Mouse (Mus musculus) limb, embryonic 11.5 days (tissue): ENCODE data around the gene Xylt1. TPM values are rescaled to one million over a fixed set of nuclear protein-coding genes. Genes with fewer than 3 reads are reported as not detected.

ENCODE experiments used
- ATAC-seq: fragments of 200-750 bp; cut with Nextera tagmentation; 2 replicates; pipeline ENCODE4 v1.8.0; 2017; ENCODE audit warnings: low read depth; ENCODE audit not compliant: insufficient number of reproducible peaks, low FRiP score, low TSS enrichment
- DNase-seq: peaks from one replicate; pipeline ENCODE4 v3.0.0-alpha.2; 2015; ENCODE audit warnings: low spot score
- H3K27ac ChIP-seq: fragments of 300-500 bp; sonication (generic); replicated peaks from 2 replicates; pipeline ENCODE4 v1.5.1; 2014; ENCODE audit warnings: low read depth, mild to moderate bottlenecking, low read length
- H3K27me3 ChIP-seq: fragments of 300-500 bp; sonication (generic); 2 replicates; pipeline ENCODE4 v1.6.1; 2014; ENCODE audit warnings: mild to moderate bottlenecking, low read length, mixed read lengths; ENCODE audit not compliant: control insufficient read depth, insufficient read depth
- H3K36me3 ChIP-seq: fragments of 300-500 bp; sonication (generic); 2 replicates; pipeline ENCODE4 v1.6.1; 2014; ENCODE audit warnings: mild to moderate bottlenecking, low read length, moderate library complexity, mixed read lengths; ENCODE audit not compliant: control insufficient read depth, insufficient read depth
- H3K4me1 ChIP-seq: fragments of 300-500 bp; sonication (generic); 2 replicates; pipeline ENCODE4 v1.6.1; 2014; ENCODE audit warnings: low read length, mixed read lengths; ENCODE audit not compliant: control insufficient read depth, insufficient read depth
- H3K4me2 ChIP-seq: fragments of 300-500 bp; sonication (generic); 2 replicates; pipeline ENCODE4 v1.6.1; 2014; ENCODE audit warnings: low read depth, mild to moderate bottlenecking, moderate library complexity; ENCODE audit not compliant: severe bottlenecking
- H3K4me3 ChIP-seq: fragments of 300-500 bp; sonication (generic); 2 replicates; pipeline ENCODE4 v1.5.1; 2014; ENCODE audit warnings: low read depth, low read length
- H3K9ac ChIP-seq: fragments of 300-500 bp; sonication (generic); 2 replicates; pipeline ENCODE4 v1.6.1; 2014; ENCODE audit warnings: mild to moderate bottlenecking, low read length
- H3K9me3 ChIP-seq: fragments of 300-500 bp; sonication (generic); 2 replicates; pipeline ENCODE4 v1.6.1; 2016; ENCODE audit warnings: low read length; ENCODE audit not compliant: control insufficient read depth
- WGBS: fragments of 180-500 bp; shearing (Covaris S2); extraction: QIAGEN DNeasy Blood & Tissue Kit; methylation state at CpG from one replicate; pipeline ENCODE4 v1.1.7; 2014; 5-methylcytosine and 5-hydroxymethylcytosine counted together
- polyA plus RNA-seq: library from polyadenylated mRNA; unstranded; fragments of >200 nt; fragmentation: Nextera tagmentation; extraction: Ambion mirVana; gene quantifications from 2 replicates; pipeline ENCODE4 v1.2.1, GENCODE M21; 2014

Xylt1 gene
- polyA plus RNA-seq, 1 experiment from 2014 or later, result 1.4 TPM

DNA sequence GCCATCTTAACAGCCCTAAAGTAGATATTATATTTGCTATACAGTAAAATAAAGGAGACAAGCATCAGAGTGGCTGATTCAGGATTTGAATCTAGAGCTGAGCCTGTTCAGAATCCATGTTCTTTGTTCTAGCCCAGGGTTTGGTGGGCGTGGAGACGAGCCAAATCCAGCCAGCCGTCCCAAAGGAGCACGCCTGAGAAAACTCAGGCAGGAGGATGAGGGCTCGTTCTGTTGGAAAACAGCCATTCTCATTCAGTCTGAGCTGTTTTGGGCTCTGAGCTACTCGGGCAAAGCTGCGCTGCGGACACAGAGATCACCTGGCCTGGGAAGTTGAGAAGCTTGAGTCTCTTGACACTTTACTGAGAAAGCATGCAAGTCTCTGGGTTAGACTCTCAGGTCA lies 115.0 kb downstream of the Xylt1 start:
- H3K27ac ChIP-seq, result no peak overlapping the region
- no peak overlapping the region for H3K9ac ChIP-seq
- no peaks in the 10 kb centered on the region for H3K9me3 ChIP-seq
- no peak overlapping the region for H3K4me2 ChIP-seq
- no peak overlapping the region for H3K4me3 ChIP-seq
- ATAC-seq, result no peak
- DNase-seq, result no peak
- H3K27me3 ChIP-seq, result no peaks in the 10 kb centered on the region
- WGBS, result 93% methylated on average over 8 of the region's 8 CpGs
- no peaks in the 10 kb centered on the region for H3K4me1 ChIP-seq
- no peaks in the 10 kb centered on the region for H3K36me3 ChIP-seq

DNA sequence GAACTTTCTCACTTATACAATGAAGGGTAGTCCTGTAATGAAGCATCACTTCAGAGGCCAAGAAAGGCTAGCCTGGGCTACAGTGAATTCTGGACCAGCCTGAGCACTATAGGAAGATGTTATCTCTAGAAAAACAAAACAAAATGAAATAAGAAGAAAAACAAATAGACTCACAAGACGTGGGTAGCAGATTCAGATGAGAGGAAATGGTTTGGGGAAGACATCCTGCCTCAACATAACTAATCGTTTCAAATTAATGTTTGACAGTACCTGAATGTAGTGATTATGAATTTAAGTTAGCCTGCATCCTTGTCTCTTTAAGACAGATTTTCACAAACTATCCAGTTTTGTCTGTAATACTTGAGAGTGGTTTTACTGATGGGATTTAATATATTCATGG lies 117.4 kb downstream of the Xylt1 start:
- H3K27me3 ChIP-seq, result no peaks in the 10 kb centered on the region
- H3K36me3 ChIP-seq, result no peaks in the 10 kb centered on the region
- H3K9ac ChIP-seq, result no peak overlapping the region
- DNase-seq (no peak), ATAC-seq (no peak)
- 77% methylated on average over 2 of the region's 2 CpGs for WGBS
- no peaks in the 10 kb centered on the region for H3K4me1 ChIP-seq
- H3K4me2 ChIP-seq, result no peak overlapping the region
- no peak overlapping the region for H3K4me3 ChIP-seq
- H3K27ac ChIP-seq, result no peak overlapping the region
- no peaks in the 10 kb centered on the region for H3K9me3 ChIP-seq

DNA sequence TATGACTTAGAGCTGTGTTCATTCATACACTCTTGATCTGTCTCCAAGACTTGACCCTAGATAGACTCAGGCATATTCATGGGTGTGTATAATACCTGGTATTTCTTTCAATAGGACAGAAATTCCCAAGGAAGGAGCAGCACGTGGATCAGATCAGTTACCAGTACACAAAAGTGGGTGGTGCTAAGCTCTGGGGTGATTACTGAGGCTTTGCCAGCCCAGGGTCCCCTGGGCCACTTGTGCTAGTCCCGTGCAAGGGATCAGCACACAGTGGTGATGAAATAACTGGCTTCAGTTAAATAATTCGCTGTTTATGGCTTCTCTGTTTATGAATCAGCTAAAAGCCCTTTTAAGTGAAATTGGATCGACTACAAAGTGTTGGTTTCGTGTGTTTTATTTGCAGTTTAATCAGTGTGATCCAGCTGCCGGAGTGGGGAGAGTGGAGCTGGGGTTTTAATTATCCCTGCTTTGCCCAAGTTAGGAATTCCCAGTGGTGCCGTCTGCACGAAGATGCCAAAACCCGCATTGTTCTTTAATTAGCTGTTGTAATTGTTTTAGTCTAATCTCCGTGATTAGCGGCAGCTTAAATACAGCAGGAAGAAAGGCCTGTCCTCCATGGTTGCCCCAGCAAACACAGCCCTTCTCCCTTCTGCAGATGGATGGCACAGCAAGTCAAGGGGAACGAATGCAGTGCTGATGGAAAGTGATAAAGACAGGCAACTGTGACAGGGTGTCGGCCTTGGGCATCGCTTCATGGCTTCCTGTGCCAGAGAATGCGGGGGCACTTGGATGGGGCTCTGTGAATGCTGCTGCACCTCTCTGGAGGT lies 120.8 kb downstream of the Xylt1 start:
- ATAC-seq (no peak), DNase-seq (no peak)
- no peak overlapping the region for H3K27ac ChIP-seq
- H3K9me3 ChIP-seq, result no peaks in the 10 kb centered on the region
- H3K36me3 ChIP-seq, result no peaks in the 10 kb centered on the region
- no peaks in the 10 kb centered on the region for H3K4me1 ChIP-seq
- H3K27me3 ChIP-seq, result no peaks in the 10 kb centered on the region
- 74% methylated on average over 15 of the region's 15 CpGs for WGBS
- no peak overlapping the region for H3K9ac ChIP-seq
- no peak overlapping the region for H3K4me3 ChIP-seq
- no peak overlapping the region for H3K4me2 ChIP-seq

DNA sequence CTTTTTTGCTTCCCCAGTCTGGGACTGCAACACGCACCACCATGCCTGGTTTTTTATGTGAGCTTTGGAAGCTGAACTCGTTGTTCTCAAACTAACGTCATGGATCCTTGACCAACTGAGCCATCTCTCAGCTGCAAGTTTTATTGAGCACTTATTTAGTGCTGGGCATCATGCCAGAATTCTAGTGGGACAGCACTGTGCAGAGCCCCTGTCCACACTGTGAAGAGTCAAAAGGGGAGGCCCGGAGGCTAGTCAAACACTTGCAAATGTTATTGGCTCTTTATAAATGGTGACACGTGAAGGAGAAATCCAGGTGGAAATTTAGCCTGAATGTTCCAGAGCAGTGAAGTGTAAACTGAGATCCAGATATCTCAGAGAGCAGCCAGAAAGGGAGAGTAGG lies 121.6 kb downstream of the Xylt1 start:
- DNase-seq, result no peak
- H3K4me2 ChIP-seq, result no peak overlapping the region
- no peaks in the 10 kb centered on the region for H3K4me1 ChIP-seq
- ATAC-seq, result no peak
- H3K36me3 ChIP-seq, result no peaks in the 10 kb centered on the region
- H3K9ac ChIP-seq, result no peak overlapping the region
- no peak overlapping the region for H3K27ac ChIP-seq
- H3K27me3 ChIP-seq, result no peaks in the 10 kb centered on the region
- 88% methylated on average over 5 of the region's 5 CpGs for WGBS
- H3K9me3 ChIP-seq, result no peaks in the 10 kb centered on the region
- H3K4me3 ChIP-seq, result no peak overlapping the region

DNA sequence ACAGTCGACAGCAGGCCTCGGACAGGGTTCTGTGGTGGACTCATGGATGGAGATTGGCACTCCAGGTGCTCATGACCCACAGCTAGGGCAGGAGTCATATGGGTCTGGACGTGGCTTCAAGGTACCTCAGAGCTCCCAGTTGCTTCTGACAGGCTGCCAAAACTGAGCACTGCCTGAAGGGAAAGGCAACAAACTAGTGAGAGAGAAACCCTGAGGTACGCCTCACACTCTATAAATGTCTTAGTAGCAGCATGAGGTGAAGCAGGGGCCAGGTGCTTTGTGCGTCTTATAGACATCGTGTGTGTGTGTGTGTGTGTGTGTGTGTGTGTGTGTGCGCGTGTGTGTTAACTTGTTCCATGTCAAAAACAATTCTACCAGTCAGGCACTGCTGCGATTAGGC lies 122.9 kb downstream of the Xylt1 start:
- Histone ChIP-seq H3K27me3 (no peaks in the 10 kb centered on the region), H3K9me3 (no peaks in the 10 kb centered on the region), H3K27ac (no peak overlapping the region), H3K4me2 (no peak overlapping the region), H3K36me3 (no peaks in the 10 kb centered on the region), H3K9ac (no peak overlapping the region), H3K4me1 (no peaks in the 10 kb centered on the region), H3K4me3 (no peak overlapping the region)
- ATAC-seq (no peak), DNase-seq (no peak)
- WGBS, result 70% methylated on average over 9 of the region's 9 CpGs

DNA sequence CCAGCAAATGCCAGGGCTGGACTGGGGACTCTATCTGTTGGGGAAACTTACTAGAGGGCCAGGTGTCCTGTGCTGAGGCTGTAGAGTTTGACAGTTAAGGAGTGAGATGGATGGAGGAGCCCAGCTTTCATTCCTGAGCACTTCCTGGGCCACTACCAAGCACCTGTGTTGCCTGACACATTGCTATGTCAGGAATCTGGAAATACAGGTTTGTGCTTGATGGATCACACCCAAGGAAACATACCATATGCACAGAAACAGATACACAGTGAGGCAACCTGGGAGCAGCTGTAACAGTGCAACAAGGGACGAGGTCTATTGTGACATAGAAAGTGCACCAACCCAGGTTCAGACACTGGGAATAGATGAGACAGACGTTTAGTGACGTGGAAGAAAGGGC lies 125.0 kb downstream of the Xylt1 start:
- H3K4me3 ChIP-seq, result no peak overlapping the region
- DNase-seq (no peak), ATAC-seq (no peak)
- WGBS, result 85% methylated on average over 3 of the region's 3 CpGs
- H3K27ac ChIP-seq, result no peak overlapping the region
- H3K9me3 ChIP-seq, result no peaks in the 10 kb centered on the region
- no peak overlapping the region for H3K9ac ChIP-seq
- H3K27me3 ChIP-seq, result no peaks in the 10 kb centered on the region
- H3K36me3 ChIP-seq, result no peaks in the 10 kb centered on the region
- H3K4me1 ChIP-seq, result no peaks in the 10 kb centered on the region
- no peak overlapping the region for H3K4me2 ChIP-seq

DNA sequence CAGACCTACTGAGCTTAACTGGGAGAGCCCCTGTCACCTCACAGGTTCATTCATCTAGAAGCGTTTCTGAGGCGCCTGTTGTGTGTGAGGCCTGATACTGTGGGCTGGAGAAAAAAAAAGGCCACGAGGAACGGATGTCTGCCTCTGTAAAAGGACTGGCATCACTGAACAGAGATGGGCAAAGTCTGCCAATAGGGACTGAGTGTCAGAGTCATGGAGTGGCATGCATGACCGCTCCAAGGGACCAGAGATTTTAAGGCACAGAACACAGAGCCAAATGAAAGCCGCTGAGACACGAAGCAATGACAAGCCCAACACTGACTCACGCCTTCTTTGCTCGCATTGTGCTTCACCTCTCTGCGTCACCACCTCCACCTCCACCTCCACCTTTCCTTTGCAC lies 126.6 kb downstream of the Xylt1 start:
- ATAC-seq (no peak), DNase-seq (no peak)
- Histone ChIP-seq H3K4me3 (no peak overlapping the region), H3K4me1 (no peaks in the 10 kb centered on the region), H3K27ac (no peak overlapping the region), H3K9me3 (no peaks in the 10 kb centered on the region), H3K27me3 (no peaks in the 10 kb centered on the region), H3K9ac (no peak overlapping the region), H3K36me3 (no peaks in the 10 kb centered on the region), H3K4me2 (no peak overlapping the region)
- WGBS, result 92% methylated on average over 10 of the region's 10 CpGs

DNA sequence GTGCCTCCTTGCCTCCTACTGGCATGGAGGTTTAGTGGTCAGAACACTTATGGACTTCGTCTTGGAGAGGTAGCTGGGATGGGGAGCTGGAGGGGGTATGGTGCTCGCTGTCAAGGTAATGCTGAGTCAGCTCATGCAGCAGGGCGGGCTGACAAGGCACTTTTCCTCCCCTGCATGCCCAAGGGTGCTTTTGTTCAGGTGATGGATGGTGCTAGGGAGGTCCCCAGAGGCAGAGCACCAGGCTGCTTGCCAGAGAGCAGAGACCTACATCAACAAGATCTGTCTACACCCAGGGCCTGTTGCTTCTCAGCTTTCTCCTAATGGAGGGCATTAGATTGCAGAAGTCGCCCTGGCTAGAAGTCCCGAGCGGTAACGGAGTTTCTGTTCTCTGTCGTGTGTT lies 127.3 kb downstream of the Xylt1 start:
- DNase-seq (no peak), ATAC-seq (no peak)
- no peak overlapping the region for H3K9ac ChIP-seq
- H3K27ac ChIP-seq, result no peak overlapping the region
- no peaks in the 10 kb centered on the region for H3K4me1 ChIP-seq
- WGBS, result 71% methylated on average over 8 of the region's 8 CpGs
- no peaks in the 10 kb centered on the region for H3K27me3 ChIP-seq
- no peak overlapping the region for H3K4me3 ChIP-seq
- no peaks in the 10 kb centered on the region for H3K9me3 ChIP-seq
- H3K4me2 ChIP-seq, result no peak overlapping the region
- no peaks in the 10 kb centered on the region for H3K36me3 ChIP-seq

DNA sequence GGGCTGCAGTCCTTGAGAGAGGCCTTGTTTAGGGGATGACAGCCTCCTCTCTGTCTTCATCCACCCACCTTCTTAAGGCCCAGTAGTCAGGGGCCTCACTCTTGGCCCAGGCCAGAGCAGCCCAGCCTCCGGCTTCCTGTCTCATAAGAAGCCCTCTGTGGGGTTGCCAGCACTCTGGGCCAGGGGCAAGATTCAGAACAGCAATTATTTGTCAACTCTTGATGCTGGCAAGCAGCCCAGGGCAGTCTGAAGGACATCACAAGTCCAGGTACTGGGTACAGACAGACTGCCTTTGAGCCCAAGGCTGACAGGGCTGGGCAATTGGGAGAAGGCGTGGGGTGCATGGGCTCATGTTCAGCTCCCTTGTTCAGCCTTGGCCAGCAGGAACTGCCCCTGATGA lies 129.3 kb downstream of the Xylt1 start:
- ATAC-seq, result no peak
- 93% methylated on average over 2 of the region's 2 CpGs for WGBS

More for the DNA sequence above, 129.3 kb downstream of the Xylt1 start:
- Histone ChIP-seq H3K4me1 (no peaks in the 10 kb centered on the region), H3K27ac (no peak overlapping the region), H3K9ac (no peak overlapping the region), H3K9me3 (no peaks in the 10 kb centered on the region), H3K27me3 (no peaks in the 10 kb centered on the region), H3K4me3 (no peak overlapping the region), H3K36me3 (no peaks in the 10 kb centered on the region), H3K4me2 (no peak overlapping the region)
- DNase-seq, result no peak
